Mouse (Mus musculus) forebrain, embryonic 10.5 days (tissue): ENCODE results near the gene Tbc1d30. TPM values are rescaled to one million over a fixed set of nuclear protein-coding genes. Genes with fewer than 3 reads are reported as not detected.

Experiments
- DNase-seq: peaks from one replicate; pipeline ENCODE4 v3.0.0-alpha.2; 2017; ENCODE audit warnings: low spot score; ENCODE audit errors: extremely low spot score
- H3K27ac ChIP-seq: fragments of 300-500 bp; sonication (generic); 2 replicates; pipeline ENCODE4 v1.5.1; 2016; ENCODE audit warnings: mild to moderate bottlenecking
- H3K27me3 ChIP-seq: fragments of 300-500 bp; sonication (generic); 2 replicates; pipeline ENCODE4 v1.6.1; 2016; ENCODE audit warnings: mild to moderate bottlenecking; ENCODE audit not compliant: poor library complexity, severe bottlenecking
- H3K36me3 ChIP-seq: fragments of 300-500 bp; sonication (generic); replicated peaks from 2 replicates; pipeline ENCODE4 v1.6.1; 2016; ENCODE audit warnings: mild to moderate bottlenecking, moderate library complexity
- H3K4me1 ChIP-seq: fragments of 300-500 bp; sonication (generic); 2 replicates; pipeline ENCODE4 v1.6.1; 2016
- H3K4me3 ChIP-seq: fragments of 300-500 bp; sonication (generic); 2 replicates; pipeline ENCODE4 v1.5.1; 2016; ENCODE audit warnings: mild to moderate bottlenecking, moderate library complexity
- H3K9me3 ChIP-seq: fragments of 300-500 bp; sonication (generic); 2 replicates; pipeline ENCODE4 v1.6.1; 2016; ENCODE audit warnings: mild to moderate bottlenecking, moderate library complexity
- WGBS: fragments of 180-500 bp; shearing (Covaris S2); methylation state at CpG from one replicate; pipeline ENCODE4 v1.1.7; 2016; 5-methylcytosine and 5-hydroxymethylcytosine counted together
- polyA plus RNA-seq: library from polyadenylated mRNA; unstranded; fragments of >200 nt; fragmentation: Nextera tagmentation; extraction: Ambion mirVana; gene quantifications from 2 replicates; pipeline ENCODE4 v1.2.1, GENCODE M21; 2016

Tbc1d30 gene
- polyA plus RNA-seq, 1 experiment from 2014 or later: 1.5 TPM

- peaks cover 23% of the 10 kb centered on the region for H3K27me3 ChIP-seq
- 89% methylated on average over 8 of the region's 8 CpGs for WGBS
- H3K9me3 ChIP-seq: no peaks in the 10 kb centered on the region
- no peak overlapping the region for H3K27ac ChIP-seq
- H3K4me3 ChIP-seq: no peak overlapping the region
- no peak for DNase-seq
- H3K36me3 ChIP-seq: peaks cover 15% of the 10 kb centered on the region
- 0 out of 2 replicates have a peak, but pooled peaks cover 4% of the 10 kb centered on the region for H3K4me1 ChIP-seq
These were observed 82.3 kb downstream of the Tbc1d30 start for GRCm38 (mm10) chr10:121268771-121269170.

DNA sequence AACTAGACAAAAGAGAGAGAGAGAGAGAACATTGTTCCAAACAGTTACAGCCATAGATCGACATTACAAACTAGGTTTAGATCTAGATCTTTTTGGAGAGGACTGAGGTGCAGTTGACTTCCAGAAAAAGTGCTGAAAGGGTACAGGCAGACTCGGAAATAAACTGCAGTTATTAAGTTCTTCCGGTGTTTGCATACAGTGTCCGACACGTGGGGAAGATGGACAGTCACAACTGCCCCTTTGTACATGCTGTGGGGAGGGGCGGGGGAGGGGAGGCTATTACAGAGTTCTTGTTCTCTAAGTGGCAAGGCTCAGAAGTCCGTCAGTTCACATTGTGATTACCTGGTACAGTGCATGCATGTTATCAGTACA is 86.9 kb downstream of the Tbc1d30 start:
- Histone ChIP-seq H3K4me3 (no peak overlapping the region), H3K27ac (no peak overlapping the region), H3K36me3 (peaks cover 7% of the 10 kb centered on the region), H3K27me3 (peaks cover 23% of the 10 kb centered on the region), H3K4me1 (no peaks in the 10 kb centered on the region), H3K9me3 (no peaks in the 10 kb centered on the region)
- 84% methylated on average over 7 of the region's 7 CpGs for WGBS
- DNase-seq: no peak

DNA sequence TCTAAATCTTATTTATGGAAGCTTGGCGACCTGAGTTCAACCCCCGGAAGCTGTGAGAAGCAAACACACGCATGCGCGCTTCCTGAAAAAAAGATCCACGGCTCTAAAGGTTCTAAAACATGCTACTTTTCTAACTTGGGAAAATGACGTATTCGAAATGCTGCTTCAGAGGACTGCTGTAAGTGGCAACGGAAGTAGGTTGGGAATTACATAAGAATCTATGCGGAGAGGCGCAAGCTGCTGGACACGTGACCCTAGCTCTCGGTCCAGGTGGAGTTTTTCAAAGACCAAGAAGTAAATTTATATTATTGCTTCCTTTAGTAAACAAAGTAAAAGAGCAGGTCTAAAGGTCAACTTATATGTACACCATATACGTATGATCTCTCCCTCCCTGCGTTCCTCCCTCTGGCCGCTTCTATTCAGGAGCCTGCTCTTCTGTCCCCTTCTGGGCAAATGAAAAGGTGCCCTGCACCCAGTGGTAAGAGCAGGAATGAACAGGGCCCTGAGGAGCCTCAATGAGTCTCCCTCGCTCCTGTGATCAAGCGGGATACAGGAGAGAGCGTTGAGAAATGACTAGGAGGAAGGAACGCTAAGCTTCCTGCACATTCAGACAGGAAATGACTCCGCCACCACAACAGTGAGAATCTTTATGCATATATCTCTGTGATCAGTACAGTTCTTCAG is 87.4 kb downstream of the Tbc1d30 start:
- WGBS: 92% methylated on average over 21 of the region's 21 CpGs
- peaks cover 7% of the 10 kb centered on the region for H3K36me3 ChIP-seq
- no peak for DNase-seq
- H3K9me3 ChIP-seq: no peaks in the 10 kb centered on the region
- no peak overlapping the region for H3K4me3 ChIP-seq
- no peak overlapping the region for H3K27ac ChIP-seq
- no peaks in the 10 kb centered on the region for H3K4me1 ChIP-seq
- peaks cover 23% of the 10 kb centered on the region for H3K27me3 ChIP-seq

DNA sequence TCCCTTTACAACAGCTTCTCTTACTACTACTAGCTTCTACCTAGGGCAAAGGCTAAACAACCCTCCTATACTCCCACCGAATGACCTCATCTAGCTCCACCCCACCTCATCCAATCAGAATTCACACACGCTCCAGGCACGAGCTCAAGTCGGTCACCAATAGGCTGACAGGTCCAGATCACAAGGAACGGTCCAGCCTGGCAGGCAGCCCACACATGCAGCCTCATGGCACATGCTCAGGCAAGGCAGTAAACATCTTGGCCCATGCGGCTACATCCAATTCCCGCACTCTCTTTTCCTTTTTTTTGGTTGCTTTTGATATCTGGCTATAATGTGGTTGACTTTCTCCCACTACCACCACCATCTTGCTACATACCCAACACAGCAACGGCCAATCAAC is 88.9 kb downstream of the Tbc1d30 start:
- H3K4me3 ChIP-seq: no peak overlapping the region
- no peak overlapping the region for H3K27ac ChIP-seq
- H3K4me1 ChIP-seq: no peaks in the 10 kb centered on the region
- no peaks in the 10 kb centered on the region for H3K9me3 ChIP-seq
- H3K27me3 ChIP-seq: peaks cover 11% of the 10 kb centered on the region
- 93% methylated on average over 8 of the region's 8 CpGs for WGBS
- H3K36me3 ChIP-seq: peaks cover 7% of the 10 kb centered on the region
- DNase-seq: no peak

GRCm38 (mm10) chr10:121261036-121261592 is 90.0 kb downstream of the Tbc1d30 start:
- no peaks in the 10 kb centered on the region for H3K9me3 ChIP-seq
- 91% methylated on average over 6 of the region's 6 CpGs for WGBS

GRCm38 (mm10) chr10:121256115-121256825 is 94.8 kb downstream of the Tbc1d30 start:
- WGBS: 23% methylated on average over 17 of the region's 17 CpGs
- H3K27ac ChIP-seq: no peak overlapping the region

More at GRCm38 (mm10) chr10:121261036-121261592, 90.0 kb downstream of the Tbc1d30 start:
- DNase-seq: no peak
- Histone ChIP-seq H3K4me1 (no peaks in the 10 kb centered on the region), H3K27me3 (0 out of 2 replicates have a peak, but pooled peaks cover 1% of the 10 kb centered on the region), H3K36me3 (no peaks in the 10 kb centered on the region), H3K27ac (no peak overlapping the region), H3K4me3 (no peak overlapping the region)

DNA sequence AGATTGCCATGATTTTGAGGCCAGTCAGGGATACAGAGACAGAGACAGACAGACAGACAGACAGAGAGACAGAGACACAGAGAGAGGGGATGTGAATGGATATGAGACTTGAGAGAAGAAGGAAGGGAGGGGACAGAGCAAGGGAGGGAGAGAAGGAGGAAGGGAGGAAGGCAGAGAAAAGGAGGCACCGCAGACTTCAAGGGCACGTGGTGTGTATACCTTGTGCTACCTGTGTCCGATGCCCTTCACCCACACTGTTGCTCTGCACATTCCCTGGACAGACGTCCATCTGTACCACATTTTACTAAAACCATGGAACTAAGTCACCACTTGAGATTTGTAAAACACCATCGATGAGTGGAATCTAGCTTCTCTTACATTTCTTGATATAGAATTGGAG is 95.6 kb downstream of the Tbc1d30 start:
- WGBS: 89% methylated on average over 5 of the region's 5 CpGs
- DNase-seq: no peak
- Histone ChIP-seq H3K27me3 (peaks cover 9% of the 10 kb centered on the region; the same call in 1 of the 2 replicates), H3K4me3 (no peak overlapping the region), H3K36me3 (no peaks in the 10 kb centered on the region), H3K9me3 (no peaks in the 10 kb centered on the region), H3K27ac (no peak overlapping the region), H3K4me1 (peaks cover 5% of the 10 kb centered on the region; the same call in 1 of the 2 replicates)

More at GRCm38 (mm10) chr10:121256115-121256825, 94.8 kb downstream of the Tbc1d30 start:
- Histone ChIP-seq H3K4me3 (no peak overlapping the region), H3K27me3 (peaks cover 9% of the 10 kb centered on the region; the same call in 1 of the 2 replicates), H3K36me3 (no peaks in the 10 kb centered on the region), H3K9me3 (no peaks in the 10 kb centered on the region), H3K4me1 (peaks cover 3% of the 10 kb centered on the region; the same call in 1 of the 2 replicates)
- DNase-seq: peak; percentile 83

DNA sequence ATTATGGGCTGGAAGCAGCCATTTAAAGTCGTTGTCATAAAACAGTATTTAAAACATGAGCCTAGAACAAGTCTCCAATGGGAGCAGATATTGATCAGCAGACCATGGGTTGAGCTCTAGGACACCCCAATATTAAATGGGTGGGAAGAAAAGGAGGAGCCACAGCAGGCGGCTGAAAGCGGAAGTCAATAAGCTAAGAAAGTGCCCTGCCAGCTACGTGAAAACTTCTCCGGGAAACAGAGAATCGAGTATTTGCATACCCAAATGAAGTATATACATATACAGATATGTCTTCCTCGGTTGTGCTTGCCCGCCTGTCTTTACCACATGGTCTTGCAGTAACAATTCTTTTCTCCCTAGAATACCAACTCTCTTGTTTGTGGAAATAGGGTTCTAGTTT is 96.7 kb downstream of the Tbc1d30 start:
- DNase-seq: no peak
- peaks cover 9% of the 10 kb centered on the region; the same call in 1 of the 2 replicates for H3K27me3 ChIP-seq
- 87% methylated on average over 8 of the region's 8 CpGs for WGBS
- no peaks in the 10 kb centered on the region for H3K36me3 ChIP-seq
- H3K27ac ChIP-seq: no peak overlapping the region
- H3K9me3 ChIP-seq: no peaks in the 10 kb centered on the region
- no peak overlapping the region for H3K4me3 ChIP-seq
- peaks cover 5% of the 10 kb centered on the region; the same call in 1 of the 2 replicates for H3K4me1 ChIP-seq

- no peak overlapping the region for H3K27ac ChIP-seq
- H3K9me3 ChIP-seq: no peaks in the 10 kb centered on the region
- H3K4me1 ChIP-seq: peaks cover 5% of the 10 kb centered on the region; the same call in 1 of the 2 replicates
- no peak for DNase-seq
- no peak overlapping the region for H3K4me3 ChIP-seq
- WGBS: 78% methylated on average over 7 of the region's 7 CpGs
- H3K27me3 ChIP-seq: peaks cover 9% of the 10 kb centered on the region; the same call in 1 of the 2 replicates
- H3K36me3 ChIP-seq: no peaks in the 10 kb centered on the region
These were observed 98.3 kb downstream of the Tbc1d30 start for GRCm38 (mm10) chr10:121252781-121253180.

- no peaks in the 10 kb centered on the region; the same call in 1 of the 2 replicates for H3K9me3 ChIP-seq
- H3K27ac ChIP-seq: no peak overlapping the region
- WGBS: 71% methylated on average over 8 of the region's 8 CpGs
- no peak overlapping the region for H3K4me3 ChIP-seq
- no peak for DNase-seq
- H3K4me1 ChIP-seq: peaks cover 5% of the 10 kb centered on the region; the same call in 1 of the 2 replicates
- no peaks in the 10 kb centered on the region for H3K36me3 ChIP-seq
- peaks cover 9% of the 10 kb centered on the region; the same call in 1 of the 2 replicates for H3K27me3 ChIP-seq
These were observed 99.9 kb downstream of the Tbc1d30 start for GRCm38 (mm10) chr10:121251191-121251590.

- Histone ChIP-seq H3K4me1 (peaks cover 5% of the 10 kb centered on the region; the same call in 1 of the 2 replicates), H3K4me3 (no peak overlapping the region), H3K27ac (no peak overlapping the region), H3K9me3 (no peaks in the 10 kb centered on the region; the same call in 1 of the 2 replicates), H3K36me3 (no peaks in the 10 kb centered on the region), H3K27me3 (no peaks in the 10 kb centered on the region)
- 95% methylated on average over 4 of the region's 4 CpGs for WGBS
- no peak for DNase-seq
These were observed 101.3 kb downstream of the Tbc1d30 start for GRCm38 (mm10) chr10:121249820-121250219.

DNA sequence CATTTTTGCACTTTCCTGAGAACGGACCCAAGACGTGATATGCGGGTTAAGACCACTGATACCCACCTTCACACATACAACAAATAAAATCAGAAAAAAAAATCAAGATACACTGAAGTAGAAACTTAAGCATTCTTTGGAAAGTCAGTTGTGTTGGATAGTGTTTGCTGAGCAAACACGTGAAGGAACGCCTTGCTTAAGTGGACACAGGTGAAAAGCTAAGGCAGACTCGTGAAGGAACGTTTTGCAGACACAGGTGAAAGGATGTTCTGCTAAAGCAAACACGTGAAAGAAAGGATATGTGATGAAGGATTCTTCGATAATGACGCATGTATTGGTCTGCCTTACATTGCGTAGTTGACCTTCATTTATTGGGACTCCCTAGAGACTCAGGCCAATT is 103.5 kb downstream of the Tbc1d30 start:
- no peak for DNase-seq
- Histone ChIP-seq H3K4me1 (peaks cover 5% of the 10 kb centered on the region; the same call in 1 of the 2 replicates), H3K27me3 (no peaks in the 10 kb centered on the region), H3K4me3 (no peak overlapping the region), H3K9me3 (no peaks in the 10 kb centered on the region; the same call in 1 of the 2 replicates), H3K36me3 (no peaks in the 10 kb centered on the region), H3K27ac (no peak overlapping the region)
- 95% methylated on average over 11 of the region's 11 CpGs for whole genome bisulfite sequencing
